Mouse (Mus musculus) adrenal gland (tissue): Measurements from ENCODE around the gene Kcng3.

ENCODE experiments used
- intact Hi-C: fragments of 180-260 bp; cut with DNase I; formaldehyde crosslinking; loops from one replicate; pipeline ENCODE4 v1.15.1; 2025
- long read RNA-seq, 2 experiments: library from polyadenylated mRNA; unstranded; transcript quantifications; one replicate each; pipeline ENCODE4 v2.0.0; 2020; ENCODE audit warnings: borderline replicate concordance in 1 of 2; ENCODE audit not compliant: insufficient replicate concordance in 1 of 2

Kcng3 gene
- long read RNA-seq, experiment 1: 0 reads
- long read RNA-seq, experiment 2: 0 reads

DNA sequence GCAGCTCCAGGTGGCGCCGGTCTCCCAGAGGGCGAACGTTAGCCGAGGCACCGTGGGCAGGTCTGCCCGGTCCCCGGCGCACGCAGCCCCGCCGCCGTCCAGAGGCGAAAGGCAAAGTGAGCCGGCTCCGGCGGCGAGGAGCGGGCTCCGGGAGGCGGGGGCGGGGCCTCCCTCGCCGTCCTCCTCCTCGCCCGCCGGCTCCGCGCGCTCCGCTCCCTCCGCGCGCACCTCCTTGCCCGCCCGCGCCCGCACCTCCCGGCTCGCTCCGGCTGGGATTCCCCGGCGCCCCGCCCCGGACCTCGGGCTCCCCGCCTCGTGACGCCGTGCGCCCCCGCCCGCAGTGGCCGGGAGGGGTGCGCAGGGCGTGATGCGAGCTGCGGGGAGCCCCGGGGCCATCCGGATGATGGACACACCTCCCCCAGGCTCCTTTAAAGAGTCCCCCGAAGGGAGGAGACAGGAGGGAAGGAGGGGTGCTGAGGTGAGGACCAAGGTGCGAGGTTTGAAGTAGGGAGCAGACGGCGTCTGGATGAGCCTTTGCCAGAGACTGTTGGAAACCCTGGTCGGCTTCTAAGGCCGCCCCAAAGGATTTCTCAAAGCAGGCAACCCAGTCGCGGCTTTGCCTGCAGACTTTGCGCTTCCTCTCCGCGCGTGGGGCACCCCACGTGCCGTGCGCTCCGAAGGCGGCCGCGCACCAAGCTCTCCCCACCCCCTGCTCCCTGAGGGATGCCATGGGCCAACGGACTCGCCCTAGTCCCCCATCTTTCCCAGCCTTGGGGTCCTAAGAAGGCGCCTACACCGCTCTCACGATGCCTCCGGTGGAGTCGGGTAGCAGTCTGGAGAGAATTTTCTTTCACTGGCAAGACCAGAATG is at the start of gene Kcng3:
Gene Kcng3 (minus strand): TSS at position 113 of the 870 bp plus-strand sequence.
- intact Hi-C loops: loop anchor here (5.0 to 10.0 kb wide), 3 partner anchors 100 to 357 kb away; no protein-coding TSS in a partner anchor

DNA sequence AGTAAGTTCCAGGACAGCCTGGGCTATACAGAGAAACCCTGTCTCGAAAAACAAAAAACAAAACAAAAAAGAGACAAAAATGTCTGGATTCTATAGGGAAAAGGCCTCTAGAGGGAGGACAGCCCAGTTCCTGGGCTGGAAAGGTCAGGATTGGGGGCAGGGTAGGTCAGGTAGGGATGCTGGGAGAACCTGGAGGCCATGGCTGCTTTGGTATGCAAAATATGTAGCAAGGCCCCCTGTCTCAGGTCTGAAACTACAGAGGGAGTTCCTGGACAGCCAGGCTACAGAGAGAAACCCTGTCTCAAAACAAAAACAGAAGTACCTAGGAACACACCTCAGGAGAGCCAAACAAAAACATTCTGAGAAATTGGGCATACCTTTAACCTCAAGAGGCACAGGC is 45.7 kb upstream of the Kcng3 start:
- intact Hi-C loops: no loop called here

- intact Hi-C loops: no loop called here
These were observed 41.0 kb upstream of the Kcng3 start for GRCm38 (mm10) chr17:83672685-83673084.

DNA sequence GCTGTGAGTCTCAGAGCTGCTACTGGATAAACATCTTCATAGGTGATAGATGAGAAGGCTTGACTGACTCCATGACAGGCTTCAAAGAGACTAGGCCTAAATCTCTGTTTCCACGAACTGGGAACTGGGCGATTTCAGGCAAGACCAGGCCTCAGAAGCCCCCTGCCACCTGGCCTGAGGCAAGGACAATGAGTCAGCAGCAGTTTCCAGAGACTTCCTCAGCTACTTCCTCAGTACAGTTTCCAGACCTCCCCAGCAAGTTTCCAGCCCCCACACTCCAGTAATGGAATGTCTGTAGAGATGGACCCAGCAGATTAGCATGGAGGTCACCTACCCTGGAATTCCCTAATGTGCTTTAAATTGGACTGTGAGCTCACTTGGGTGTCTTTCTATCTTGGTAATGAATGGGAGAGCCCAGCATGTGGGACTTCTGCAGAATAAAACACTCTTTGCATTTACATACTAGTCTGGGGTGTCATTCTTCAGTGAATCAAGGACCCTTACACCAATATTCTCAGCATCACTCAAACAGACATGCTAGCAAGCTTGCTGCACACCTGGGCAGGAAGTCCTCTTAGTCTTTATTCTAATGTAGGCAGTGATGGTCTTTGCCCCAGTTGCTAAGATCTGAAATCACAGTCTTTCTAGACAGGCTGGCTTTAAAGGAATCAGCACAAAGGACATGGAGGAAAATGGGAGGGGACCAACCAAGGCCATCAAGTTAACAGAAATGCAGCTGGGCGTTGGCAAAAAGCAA is 36.4 kb upstream of the Kcng3 start:
- intact Hi-C loops: no loop called here

GRCm38 (mm10) chr17:83666597-83667287 is 35.0 kb upstream of the Kcng3 start:
- intact Hi-C loops: no loop called here

DNA sequence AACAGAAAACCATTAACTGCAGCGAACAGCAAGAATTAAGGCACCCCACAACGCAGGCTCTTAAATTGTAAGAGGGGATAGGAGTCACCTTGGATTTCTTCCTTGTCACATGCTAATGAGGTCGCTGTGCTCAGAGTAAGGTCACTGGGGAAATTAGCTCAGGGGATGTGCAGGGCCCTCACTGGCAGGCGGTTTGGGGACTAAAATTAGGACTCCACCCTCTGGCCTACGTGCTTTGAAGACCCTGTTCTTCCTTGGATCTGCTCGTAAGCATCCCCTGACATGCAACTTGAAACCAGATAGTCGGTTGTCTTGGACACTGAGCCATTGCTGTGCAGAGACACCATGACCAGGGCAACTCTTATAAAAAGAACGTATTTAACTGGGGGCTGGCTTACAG is 33.1 kb upstream of the Kcng3 start:
- intact Hi-C loops: no loop called here

DNA sequence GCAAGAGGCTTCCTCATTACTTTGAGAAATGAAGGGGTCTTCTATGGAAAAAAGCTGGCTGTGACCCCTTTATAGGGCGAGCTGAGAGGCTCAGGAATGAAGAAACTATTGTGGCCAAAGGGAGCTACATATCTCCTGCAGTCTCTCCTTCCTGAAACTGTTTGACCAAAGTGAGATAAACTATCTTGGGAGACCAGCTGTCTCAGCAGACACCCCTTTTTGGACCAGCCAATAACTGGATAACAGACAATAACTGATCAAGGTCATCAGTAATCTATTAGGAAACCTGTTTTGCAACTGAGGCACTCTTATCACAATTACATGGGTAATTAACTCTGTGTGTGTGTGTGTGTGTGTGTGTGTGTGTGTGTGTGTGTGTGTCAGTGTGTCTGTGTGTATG is 27.2 kb upstream of the Kcng3 start:
- intact Hi-C loops: no loop called here

GRCm38 (mm10) chr17:83657375-83657774 is 25.7 kb upstream of the Kcng3 start:
- intact Hi-C loops: no loop called here

DNA sequence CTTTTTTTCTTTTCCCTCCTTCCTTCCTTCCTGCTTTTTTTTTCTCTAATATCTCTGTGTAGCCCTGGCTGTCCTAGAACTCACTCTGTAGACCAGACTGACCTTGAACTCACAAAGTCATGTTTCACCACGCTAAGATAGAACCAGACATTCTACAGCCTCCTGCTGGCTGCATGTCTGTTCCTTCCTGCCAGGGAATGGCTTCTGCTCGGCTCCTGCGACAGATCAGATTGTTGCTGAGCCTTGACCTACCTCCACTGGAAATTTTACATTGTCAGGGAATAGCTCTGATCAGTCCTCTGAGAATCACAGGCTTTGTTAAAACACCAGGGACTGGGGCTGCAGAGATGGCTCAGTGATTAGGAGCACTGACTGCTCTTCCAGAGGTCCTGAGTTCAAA is 24.0 kb upstream of the Kcng3 start:
- intact Hi-C loops: no loop called here

DNA sequence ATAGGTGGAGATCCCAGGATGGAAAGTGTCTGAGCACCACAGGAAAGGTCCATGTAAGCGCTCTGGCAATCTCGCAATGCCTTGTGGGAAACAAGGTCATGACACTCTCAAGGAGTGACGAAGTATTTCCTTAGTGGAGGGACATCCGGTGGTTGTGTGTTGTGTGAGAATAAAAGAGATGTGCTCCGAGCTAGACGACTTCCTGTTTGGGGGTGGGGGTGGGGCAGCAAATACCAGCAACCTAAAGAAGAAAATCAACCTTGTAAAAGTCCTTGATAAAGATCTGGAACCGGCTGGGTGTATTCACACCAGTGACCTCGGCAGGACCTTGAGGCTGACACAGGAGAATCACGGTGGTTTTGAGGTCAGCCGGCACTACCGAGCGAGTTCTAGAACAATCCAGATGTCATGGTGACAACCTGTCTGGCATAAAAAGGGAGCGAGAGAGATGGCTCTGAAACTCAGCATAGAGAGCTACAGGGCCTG is 23.0 kb upstream of the Kcng3 start:
- intact Hi-C loops: no loop called here

DNA sequence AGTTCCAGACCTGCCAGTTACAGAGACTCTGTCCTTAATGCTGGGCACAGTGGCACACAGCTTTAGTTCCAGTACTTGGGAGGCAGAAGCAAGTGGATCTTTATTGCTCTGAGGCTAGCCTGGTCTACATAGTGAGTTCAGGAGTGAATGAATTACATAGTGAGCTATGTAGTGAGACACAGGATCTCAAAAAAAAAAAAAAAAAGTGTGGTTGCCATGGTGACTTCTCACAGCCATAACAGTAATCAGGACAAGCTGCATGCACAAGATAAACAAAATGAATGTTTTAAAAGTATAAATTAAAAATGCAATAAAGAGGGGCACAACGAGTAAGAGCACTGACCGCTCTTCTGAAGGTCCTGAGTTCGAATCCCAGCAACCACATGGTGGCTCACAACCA is 21.9 kb upstream of the Kcng3 start:
- intact Hi-C loops: no loop called here

DNA sequence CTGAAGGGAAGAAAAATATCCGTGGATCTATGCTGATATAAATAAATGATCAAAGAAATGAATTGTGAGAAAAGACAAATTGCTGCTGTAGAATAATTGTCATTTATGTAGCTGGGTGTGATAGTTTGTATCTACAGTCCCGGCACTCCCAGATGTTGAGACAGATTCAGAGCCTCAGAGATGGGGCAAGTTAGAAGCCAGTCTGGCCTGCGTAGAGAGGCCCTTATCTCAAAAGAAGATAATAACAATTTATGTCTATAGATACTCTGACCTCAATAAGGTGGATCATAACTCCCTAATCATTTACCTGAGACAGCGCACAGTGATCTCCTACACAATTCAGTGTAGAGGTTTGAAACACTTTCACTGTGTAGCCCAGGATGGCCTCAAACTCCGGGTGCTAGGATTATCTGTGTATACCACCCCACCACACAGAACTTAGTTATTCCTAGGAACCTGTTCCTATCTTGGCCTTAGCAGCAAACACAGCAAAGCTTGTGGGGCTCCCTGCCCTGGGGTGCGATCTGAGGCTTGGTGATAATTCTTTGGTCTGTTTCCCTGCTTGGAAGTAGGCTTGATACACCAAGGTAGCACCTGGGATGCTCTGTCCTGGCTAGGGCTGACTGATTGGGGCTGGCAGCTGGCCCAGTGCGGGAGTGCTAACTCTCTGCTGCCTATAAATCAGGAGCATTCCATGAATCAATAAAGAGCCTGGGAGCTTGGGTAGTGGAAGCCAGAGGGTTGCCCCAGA is 19.4 kb upstream of the Kcng3 start:
- intact Hi-C loops: no loop called here

DNA sequence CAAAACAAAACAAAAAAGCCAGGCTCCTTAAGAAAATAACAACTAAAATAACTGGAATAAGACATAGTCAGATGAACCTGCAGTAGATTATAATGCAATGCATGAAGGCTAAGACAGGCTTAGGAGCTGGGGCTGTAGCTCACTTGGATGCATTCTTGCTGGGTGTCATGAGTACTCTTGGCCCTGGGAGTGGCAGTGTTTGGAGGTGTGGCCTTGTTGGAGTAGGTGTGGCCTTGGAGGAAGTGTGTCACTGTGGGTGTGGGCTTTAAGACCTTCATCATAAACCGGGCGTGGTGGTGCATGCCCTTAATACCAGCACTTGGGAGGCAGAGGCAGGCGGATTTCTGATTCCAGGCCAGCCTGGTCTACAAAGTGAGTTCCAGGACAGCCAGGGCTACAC is 18.3 kb upstream of the Kcng3 start:
- intact Hi-C loops: no loop called here

DNA sequence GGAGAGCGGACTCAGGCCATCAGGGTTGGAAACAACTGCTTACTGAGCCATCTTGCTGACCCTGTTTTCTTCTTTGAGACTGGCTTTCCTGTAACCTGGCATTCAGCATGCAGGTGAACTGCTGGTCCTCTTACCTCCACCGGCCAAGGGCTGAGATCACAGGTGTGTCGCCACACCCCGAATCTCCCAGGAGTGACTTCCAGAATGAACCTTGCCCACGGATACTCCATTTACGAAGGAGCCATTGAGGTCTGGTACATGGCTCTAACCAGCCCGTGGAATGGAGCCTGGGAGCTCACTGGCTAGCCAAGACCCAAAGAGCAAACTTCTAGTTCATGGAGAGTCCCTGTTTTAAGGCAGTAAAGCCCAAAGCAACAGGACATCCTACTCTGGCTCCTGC is 15.7 kb upstream of the Kcng3 start:
- intact Hi-C loops: no loop called here

DNA sequence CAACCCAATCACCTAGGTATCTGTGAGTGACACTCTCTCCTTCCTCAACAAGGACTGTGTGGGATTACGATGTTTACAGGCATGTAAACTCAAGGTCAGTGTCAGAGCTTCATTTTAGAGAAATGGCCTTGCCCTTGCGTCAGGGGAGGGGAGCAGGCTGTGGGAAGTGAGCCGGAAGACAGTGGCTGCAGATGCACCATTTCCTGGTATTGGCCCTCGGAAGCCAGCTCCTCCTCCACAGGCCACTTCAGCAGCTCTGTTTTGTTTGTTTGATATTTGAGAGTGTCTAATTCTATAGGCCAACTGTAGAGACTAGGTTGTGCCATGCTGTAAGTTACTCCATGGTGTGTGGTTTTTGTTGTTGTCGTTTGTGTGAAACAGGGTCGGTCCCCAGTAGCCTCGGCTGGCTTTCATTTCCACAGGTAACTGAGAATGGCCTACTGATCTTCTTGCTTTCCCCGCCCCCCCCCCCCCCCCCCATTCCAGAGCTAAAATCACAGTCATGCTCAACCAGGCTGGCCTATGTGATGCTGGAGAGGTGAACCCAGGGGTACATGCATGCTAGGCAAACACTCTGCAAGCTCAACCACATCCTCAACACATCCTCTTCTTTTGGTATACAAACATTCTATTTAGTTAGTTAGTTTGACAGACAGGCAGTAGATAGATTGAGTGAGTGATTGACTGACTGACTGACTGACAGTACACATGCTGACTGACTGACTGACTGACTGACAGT is 14.9 kb upstream of the Kcng3 start:
- intact Hi-C loops: no loop called here

DNA sequence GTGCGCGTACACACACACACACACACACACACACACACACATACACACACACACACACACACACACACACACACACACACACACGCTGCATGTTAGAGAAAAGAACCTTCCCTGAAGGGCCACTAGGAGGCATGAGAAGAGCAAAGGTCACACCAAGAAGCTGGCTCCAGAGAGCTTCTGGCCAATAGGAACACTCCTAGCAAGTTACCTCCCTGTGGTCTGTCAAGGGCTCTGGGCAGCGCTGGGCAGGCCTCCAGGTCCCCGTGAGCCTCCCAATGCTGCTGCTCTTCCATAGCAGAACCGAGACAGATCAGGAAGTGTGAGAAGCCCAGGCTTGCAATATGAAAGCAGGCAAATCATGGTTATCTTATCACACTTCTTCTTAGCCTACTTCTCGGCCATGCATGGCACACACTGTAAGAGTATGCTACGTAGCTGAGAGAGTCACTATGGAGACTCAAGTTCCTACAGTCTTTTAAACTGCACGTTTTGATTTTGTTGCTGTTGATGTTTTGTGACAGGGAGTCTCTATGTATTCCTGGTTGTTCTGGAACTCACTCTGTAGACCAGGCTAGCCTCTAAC is 13.6 kb upstream of the Kcng3 start:
- intact Hi-C loops: no loop called here

GRCm38 (mm10) chr17:83637393-83637792 is 5.7 kb upstream of the Kcng3 start:
- intact Hi-C loops: loop anchor here (10.0 kb wide), 1 partner anchor 363 kb away; no protein-coding TSS in a partner anchor

DNA sequence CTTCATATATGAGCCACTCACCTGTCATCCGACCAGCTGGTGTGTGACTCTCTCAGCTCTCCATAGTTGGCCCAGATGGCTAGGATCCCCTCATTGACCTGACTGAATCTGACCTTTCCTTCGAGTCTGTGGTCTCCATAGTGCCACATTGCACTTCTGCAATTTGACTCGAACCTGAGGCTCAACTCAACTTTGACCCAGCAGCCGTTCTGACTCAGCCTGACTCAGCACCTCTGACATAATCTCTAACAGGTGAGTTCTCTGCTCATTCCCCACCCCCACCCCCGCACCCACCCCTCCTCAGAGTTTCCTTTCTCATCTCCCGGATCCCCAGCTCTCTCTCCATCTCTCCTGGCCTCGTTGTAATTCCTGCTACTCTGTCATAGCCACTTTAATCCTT is 4.7 kb upstream of the Kcng3 start:
- intact Hi-C loops: loop anchor here (10.0 kb wide), 1 partner anchor 362 kb away; no protein-coding TSS in a partner anchor
